Mouse (Mus musculus) hindbrain, embryonic 16.5 days (tissue): ENCODE results near the gene Erc2. TPM values are rescaled to one million over a fixed set of nuclear protein-coding genes. Genes with fewer than 3 reads are reported as not detected.
A peak's percentile ranks its signal among the peaks of the same experiment; 100 is the strongest.

Experiments used
- ATAC-seq: fragments of 200-750 bp; cut with Nextera tagmentation; 2 replicates; pipeline ENCODE4 v1.8.0; 2017; ENCODE audit warnings: moderate TSS enrichment, moderate library complexity
- H3K27ac ChIP-seq: fragments of 300-500 bp; sonication (generic); 2 replicates; pipeline ENCODE4 v1.5.1; 2014; ENCODE audit warnings: low read depth, mild to moderate bottlenecking, control low read depth, low read length, moderate library complexity
- H3K27me3 ChIP-seq: fragments of 300-500 bp; sonication (generic); replicated peaks from 2 replicates; pipeline ENCODE4 v1.6.1; 2014; ENCODE audit warnings: low read length; ENCODE audit not compliant: control insufficient read depth, insufficient read depth
- H3K36me3 ChIP-seq: fragments of 300-500 bp; sonication (generic); 2 replicates; pipeline ENCODE4 v1.6.1; 2014; ENCODE audit warnings: mild to moderate bottlenecking, low read length, moderate library complexity, mixed read lengths; ENCODE audit not compliant: control insufficient read depth, insufficient read depth
- H3K4me1 ChIP-seq: fragments of 300-500 bp; sonication (generic); 2 replicates; pipeline ENCODE4 v1.6.1; 2014; ENCODE audit warnings: low read depth, low read length; ENCODE audit not compliant: control insufficient read depth, insufficient read depth
- H3K4me2 ChIP-seq: fragments of 300-500 bp; sonication (generic); 2 replicates; pipeline ENCODE4 v1.6.1; 2014; ENCODE audit warnings: mild to moderate bottlenecking, low read length, control low read depth, moderate library complexity
- H3K4me3 ChIP-seq: fragments of 300-500 bp; sonication (generic); 2 replicates; pipeline ENCODE4 v1.5.1; 2014; ENCODE audit warnings: mild to moderate bottlenecking, low read length, control low read depth, moderate library complexity
- H3K9ac ChIP-seq: fragments of 300-500 bp; sonication (generic); 2 replicates; pipeline ENCODE4 v1.6.1; 2014; ENCODE audit warnings: low read depth, mild to moderate bottlenecking, control low read depth, low read length, moderate library complexity
- H3K9me3 ChIP-seq: fragments of 300-500 bp; sonication (generic); 2 replicates; pipeline ENCODE4 v1.6.1; 2014; ENCODE audit warnings: mild to moderate bottlenecking, low read length, moderate library complexity; ENCODE audit not compliant: control insufficient read depth
- WGBS: fragments of 180-500 bp; shearing (Covaris S2); extraction: QIAGEN DNeasy Blood & Tissue Kit; methylation state at CpG from one replicate; pipeline ENCODE4 v1.1.7; 2014; 5-methylcytosine and 5-hydroxymethylcytosine counted together
- polyA plus RNA-seq: library from polyadenylated mRNA; unstranded; fragments of >200 nt; fragmentation: Nextera tagmentation; extraction: Ambion mirVana; gene quantifications from 2 replicates; pipeline ENCODE4 v1.2.1, GENCODE M21; 2015

Erc2 gene
- polyA plus RNA-seq, 1 experiment from 2014 or later = 73.8 TPM

DNA sequence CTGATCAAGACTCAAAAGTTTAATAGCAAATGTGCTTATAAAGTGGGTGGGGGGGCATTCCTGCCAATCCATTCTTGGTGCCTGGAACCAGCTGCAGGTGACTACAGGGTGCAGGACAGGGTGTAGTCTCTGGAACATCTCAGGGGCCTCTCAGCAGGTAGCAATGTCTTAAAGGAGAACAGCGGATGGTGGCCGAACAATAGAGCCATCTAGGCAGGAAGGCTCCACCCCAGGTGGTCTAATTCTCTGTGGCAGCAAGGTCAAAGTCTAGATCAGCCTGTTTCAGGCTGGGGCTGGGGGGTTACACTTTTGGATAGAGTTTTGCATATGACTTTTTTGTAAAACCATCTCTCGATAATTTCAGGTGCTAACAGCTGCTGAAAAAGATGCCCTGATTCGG is 51.9 kb downstream of the Erc2 start:
- Histone ChIP-seq H3K27ac (no peak overlapping the region), H3K4me2 (no peak overlapping the region)

DNA sequence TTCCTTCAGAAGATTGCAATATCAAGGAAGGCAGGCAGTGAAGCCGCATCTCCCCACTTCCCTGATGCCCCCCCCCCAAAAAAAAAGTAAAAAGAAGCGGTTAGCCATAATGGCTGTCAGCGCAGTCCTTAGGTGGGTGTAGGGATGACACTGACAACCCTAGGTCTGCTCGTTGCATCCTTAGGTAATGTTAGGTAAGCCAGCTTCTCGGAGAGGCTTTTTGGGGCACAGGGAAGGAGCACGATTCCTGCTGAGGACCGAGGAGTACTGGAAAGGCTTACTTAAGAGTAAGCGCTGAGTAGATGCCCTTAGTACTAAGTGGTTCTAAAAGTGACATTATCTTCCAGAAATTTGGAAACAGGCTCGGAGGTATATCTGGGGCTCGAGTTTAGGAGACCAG is 52.3 kb downstream of the Erc2 start:
- no peaks in the 10 kb centered on the region for H3K36me3 ChIP-seq
- H3K9me3 ChIP-seq = no peaks in the 10 kb centered on the region
- no peaks in the 10 kb centered on the region for H3K27me3 ChIP-seq
- no peak overlapping the region for H3K4me2 ChIP-seq
- H3K27ac ChIP-seq = no peak overlapping the region
- no peak overlapping the region for H3K9ac ChIP-seq
- H3K4me3 ChIP-seq = no peak overlapping the region
- no peak for ATAC-seq
- whole genome bisulfite sequencing = 91% methylated on average over 10 of the region's 10 CpGs
- H3K4me1 ChIP-seq = no peaks in the 10 kb centered on the region

More for the DNA sequence above, 51.9 kb downstream of the Erc2 start:
- Histone ChIP-seq H3K36me3 (no peaks in the 10 kb centered on the region), H3K27me3 (no peaks in the 10 kb centered on the region), H3K9me3 (no peaks in the 10 kb centered on the region), H3K4me3 (no peak overlapping the region), H3K9ac (no peak overlapping the region), H3K4me1 (no peaks in the 10 kb centered on the region)
- no peak for ATAC-seq
- WGBS = 73% methylated on average over 4 of the region's 4 CpGs

DNA sequence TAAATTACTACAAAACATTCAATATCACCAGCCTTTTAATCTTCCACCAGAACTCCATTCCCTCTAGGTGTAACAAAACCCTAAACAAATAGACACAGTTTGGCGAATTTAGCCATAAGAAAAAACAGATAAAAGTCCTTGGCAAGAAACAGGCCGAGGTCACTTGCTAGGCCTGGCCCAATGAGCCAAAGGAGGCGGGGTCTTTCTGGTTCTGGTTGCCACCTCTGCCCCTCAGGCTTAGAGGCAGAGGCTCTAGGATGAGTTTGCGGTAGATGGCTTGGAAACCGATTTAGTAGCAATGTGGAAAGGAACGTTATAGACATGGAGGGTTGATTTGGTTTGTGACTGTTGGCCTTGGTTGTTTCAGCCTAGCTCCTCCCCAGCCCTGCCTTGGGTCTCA is 52.8 kb downstream of the Erc2 start:
- WGBS = 90% methylated on average over 6 of the region's 6 CpGs

DNA sequence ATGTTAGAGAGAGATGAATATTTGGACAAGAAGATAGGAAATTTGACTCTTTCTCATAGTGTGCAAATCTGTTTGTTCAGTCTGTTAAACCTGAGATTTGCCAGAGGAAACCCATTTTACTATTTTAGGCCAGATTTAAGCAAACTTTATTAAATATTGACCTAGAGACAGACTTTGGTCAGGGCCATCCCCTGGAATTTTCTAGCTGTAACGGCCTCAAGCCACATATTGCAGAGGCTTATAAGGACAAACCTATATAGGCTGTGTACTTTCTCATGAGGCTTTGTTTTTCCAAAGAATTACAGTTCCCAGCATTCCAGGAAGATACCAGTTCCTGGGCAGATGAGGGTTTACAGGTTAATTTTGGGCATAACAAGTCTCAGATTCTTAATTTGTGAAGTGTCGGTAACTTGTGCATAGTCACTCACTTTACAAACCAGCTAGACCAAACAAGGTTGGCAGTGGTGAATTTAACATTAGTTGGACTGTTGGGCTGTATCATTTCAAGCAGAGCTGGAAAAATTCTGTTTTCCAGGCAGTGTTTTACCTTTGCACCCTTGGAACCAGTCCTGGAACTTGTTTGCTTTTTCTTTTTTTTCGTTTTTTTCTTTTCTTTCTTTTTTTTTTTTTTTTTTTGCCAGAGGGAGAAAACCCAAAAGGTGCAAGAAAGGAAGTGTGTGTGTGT is 60.3 kb downstream of the Erc2 start:
- ATAC-seq = no peak
- Histone ChIP-seq H3K4me3 (no peak overlapping the region), H3K4me1 (no peaks in the 10 kb centered on the region), H3K36me3 (no peaks in the 10 kb centered on the region), H3K27ac (no peak overlapping the region), H3K4me2 (no peak overlapping the region), H3K9me3 (no peaks in the 10 kb centered on the region), H3K9ac (no peak overlapping the region), H3K27me3 (no peaks in the 10 kb centered on the region)
- 84% methylated on average over 3 of the region's 3 CpGs for WGBS

More for the DNA sequence above, 52.8 kb downstream of the Erc2 start:
- Histone ChIP-seq H3K4me2 (no peak overlapping the region), H3K4me1 (no peaks in the 10 kb centered on the region), H3K4me3 (no peak overlapping the region), H3K36me3 (no peaks in the 10 kb centered on the region), H3K27ac (no peak overlapping the region), H3K9me3 (no peaks in the 10 kb centered on the region), H3K9ac (no peak overlapping the region), H3K27me3 (no peaks in the 10 kb centered on the region)
- no peak for ATAC-seq

GRCm38 (mm10) chr14:27695781-27696180 is 73.6 kb downstream of the Erc2 start:
- Histone ChIP-seq H3K9me3 (no peaks in the 10 kb centered on the region), H3K4me3 (no peak overlapping the region), H3K27me3 (no peaks in the 10 kb centered on the region), H3K36me3 (no peaks in the 10 kb centered on the region), H3K9ac (no peak overlapping the region), H3K4me1 (no peaks in the 10 kb centered on the region), H3K4me2 (no peak overlapping the region), H3K27ac (no peak overlapping the region; the same call in 1 of the 2 replicates)
- ATAC-seq = peak; percentile 71; the same call in 1 of the 2 replicates
- WGBS = 58% methylated on average over 7 of the region's 7 CpGs

DNA sequence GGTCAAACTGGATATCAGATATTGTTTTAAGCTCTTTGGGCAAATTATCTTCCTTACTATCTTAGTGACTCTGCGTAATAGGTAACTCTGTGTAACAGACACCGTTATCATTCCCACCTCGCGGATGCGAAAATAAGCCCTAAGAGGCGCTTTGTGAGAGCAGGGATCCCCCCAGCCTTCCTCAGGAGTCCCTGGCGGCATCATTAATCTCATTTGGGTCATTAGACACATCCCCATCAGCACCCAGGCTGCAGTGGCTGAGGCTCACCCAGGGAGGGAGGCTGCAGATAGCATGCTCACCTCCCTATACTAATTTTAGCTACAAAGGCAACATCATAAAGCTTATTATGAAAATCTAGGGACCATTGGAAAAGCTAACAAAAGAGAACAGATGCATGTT is 95.1 kb downstream of the Erc2 start:
- Histone ChIP-seq H3K4me2 (no peak overlapping the region), H3K27me3 (no peaks in the 10 kb centered on the region), H3K36me3 (no peaks in the 10 kb centered on the region), H3K9me3 (no peaks in the 10 kb centered on the region), H3K9ac (no peak overlapping the region; the same call in 1 of the 2 replicates), H3K4me3 (no peak overlapping the region), H3K4me1 (no peaks in the 10 kb centered on the region; the same call in 1 of the 2 replicates), H3K27ac (no peak overlapping the region)
- no peak for ATAC-seq
- 68% methylated on average over 7 of the region's 7 CpGs for WGBS

DNA sequence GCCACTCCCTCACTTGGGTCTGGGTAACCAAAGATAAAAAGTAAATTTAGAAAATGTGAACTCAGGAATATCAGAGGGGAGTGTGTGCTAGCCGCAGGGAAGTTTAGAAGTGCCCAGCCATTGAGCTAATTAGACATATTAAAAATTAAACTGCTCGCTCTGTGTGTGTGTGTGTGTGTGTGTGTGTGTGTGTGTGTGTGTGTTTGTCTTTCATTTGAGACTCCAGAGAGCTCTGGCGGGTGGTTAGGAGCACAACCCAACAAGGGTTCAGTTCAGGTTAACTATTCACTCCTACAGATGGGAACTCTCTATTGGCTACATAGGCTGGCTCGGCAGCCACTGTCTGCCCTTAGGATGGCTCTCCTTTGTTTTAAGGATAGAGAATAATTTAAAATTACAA is 97.4 kb downstream of the Erc2 start:
- 76% methylated on average over 4 of the region's 4 CpGs for WGBS
- no peaks in the 10 kb centered on the region for H3K9me3 ChIP-seq

DNA sequence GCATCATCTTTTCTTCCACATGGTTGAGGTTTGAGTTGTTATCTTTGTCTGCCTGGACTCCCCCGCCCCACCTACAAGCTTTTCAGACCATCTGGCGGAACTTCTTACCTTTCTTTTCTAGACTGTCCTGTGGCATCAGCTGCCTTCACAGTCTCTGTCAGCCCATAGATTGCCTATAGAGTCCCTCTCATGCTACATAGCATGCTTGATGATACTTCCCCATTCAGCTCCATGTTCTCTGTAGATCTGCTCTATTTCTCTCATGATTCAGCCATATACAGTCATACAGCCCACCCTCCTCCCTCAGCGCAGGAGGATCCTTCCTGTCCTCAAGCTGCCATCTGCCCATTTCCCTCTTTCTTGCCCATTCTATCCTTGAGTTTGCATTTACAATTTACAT is 98.7 kb downstream of the Erc2 start:
- no peak overlapping the region for H3K27ac ChIP-seq
- H3K4me3 ChIP-seq = no peak overlapping the region
- no peaks in the 10 kb centered on the region for H3K9me3 ChIP-seq
- no peaks in the 10 kb centered on the region for H3K4me1 ChIP-seq
- no peaks in the 10 kb centered on the region for H3K27me3 ChIP-seq
- no peak overlapping the region for H3K9ac ChIP-seq
- H3K36me3 ChIP-seq = no peaks in the 10 kb centered on the region
- no peak overlapping the region for H3K4me2 ChIP-seq
- 97% methylated on average over 3 of the region's 3 CpGs for WGBS
- no peak for ATAC-seq

More for the DNA sequence above, 97.4 kb downstream of the Erc2 start:
- Histone ChIP-seq H3K4me2 (no peak overlapping the region), H3K27ac (no peak overlapping the region), H3K4me1 (no peaks in the 10 kb centered on the region), H3K27me3 (no peaks in the 10 kb centered on the region), H3K4me3 (no peak overlapping the region), H3K9ac (no peak overlapping the region), H3K36me3 (no peaks in the 10 kb centered on the region)
- no peak for ATAC-seq

GRCm38 (mm10) chr14:27721759-27722158 is 99.5 kb downstream of the Erc2 start:
- 88% methylated on average over 3 of the region's 3 CpGs for WGBS
- Histone ChIP-seq H3K36me3 (no peaks in the 10 kb centered on the region), H3K9me3 (no peaks in the 10 kb centered on the region), H3K9ac (no peak overlapping the region), H3K27me3 (no peaks in the 10 kb centered on the region), H3K4me3 (no peak overlapping the region), H3K4me1 (no peaks in the 10 kb centered on the region), H3K27ac (no peak overlapping the region), H3K4me2 (no peak overlapping the region)
- no peak for ATAC-seq
